Mouse (Mus musculus) myocyte (in vitro differentiated cells): ENCODE measurements at regions not wholly inside any gene's neighbourhood (a gene's known extent, or its start where the extent isn't known, plus 50 kb on each side); places are given as distances from the start of the nearest gene placed in this dataset.

Source experiments
- CEBPB ChIP-seq: IDR thresholded peaks from 2 replicates; pipeline ENCODE4 v1.6.1; 2011; ENCODE audit warnings: mild to moderate bottlenecking, moderate library complexity; ENCODE audit not compliant: poor library complexity, insufficient read depth, severe bottlenecking
- POLR2A ChIP-seq: IDR thresholded peaks from one replicate; pipeline ENCODE4 v1.6.1; 2011; ENCODE audit warnings: low read depth, mild to moderate bottlenecking, control low read depth, moderate library complexity; ENCODE audit not compliant: insufficient read length
- POLR2AphosphoS2 ChIP-seq: IDR thresholded peaks from one replicate; pipeline ENCODE4 v1.6.1; 2011; ENCODE audit warnings: low read depth, control low read depth; ENCODE audit not compliant: insufficient read length
- TCF3 ChIP-seq: IDR thresholded peaks from one replicate; pipeline ENCODE4 v1.6.1; 2011; ENCODE audit warnings: low read depth, control low read depth; ENCODE audit not compliant: insufficient read length
- USF1 ChIP-seq: IDR thresholded peaks from one replicate; pipeline ENCODE4 v1.6.1; 2011; ENCODE audit warnings: low read depth, mild to moderate bottlenecking, control low read depth, moderate library complexity

DNA sequence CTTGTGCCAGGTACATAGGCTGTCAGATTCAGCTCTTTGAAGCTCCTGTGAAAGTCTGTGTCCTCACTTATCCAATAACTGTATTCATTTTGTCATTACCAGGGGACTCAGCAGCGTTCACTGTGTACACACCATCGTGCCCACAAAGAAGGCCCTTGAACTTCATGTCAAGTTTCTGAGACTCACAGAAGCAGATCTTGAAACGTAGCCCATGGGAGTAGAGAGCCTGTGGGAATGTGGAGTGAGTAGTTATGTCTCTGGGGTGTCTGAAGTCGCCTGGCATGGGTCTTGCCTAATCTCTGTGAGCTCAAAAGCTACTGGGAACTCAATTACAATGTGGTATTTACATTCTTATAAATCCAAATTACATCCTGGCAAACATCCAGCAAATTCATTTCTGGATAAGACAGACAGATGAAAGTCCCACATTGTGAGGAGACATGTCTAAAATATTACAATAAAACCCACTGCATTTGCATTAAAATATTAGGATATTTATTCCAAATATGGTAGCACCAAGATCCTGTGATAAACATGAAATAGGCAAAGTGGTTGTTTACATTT, 53.2 kb upstream of the Myocd start:
- TF ChIP-seq CEBPB: no peak
- TF ChIP-seq USF1: no peak
- no peak for TF ChIP-seq TCF3
- TF ChIP-seq POLR2A: no peak
- no peak for TF ChIP-seq POLR2AphosphoS2
